Mouse (Mus musculus): Measurements from ENCODE around the gene Eif2b4. TPM values are rescaled to one million over a fixed set of nuclear protein-coding genes. Genes with fewer than 3 reads are reported as not detected.

Gene Eif2b4
- polyA plus RNA-seq, 1 experiment from 2014 or later, result 85.4 TPM

Other genes starting within 250 kb of the Eif2b4 start
- gene Cgref1, start 247.8 kb downstream of the Eif2b4 start, polyA plus RNA-seq (2016; fragmentation: Nextera tagmentation; extraction: Ambion mirVana), result 4.8 and 5.0 TPM in 2 replicates
- gene Preb, start 233.1 kb downstream of the Eif2b4 start, polyA plus RNA-seq (2016; fragmentation: Nextera tagmentation; extraction: Ambion mirVana), result 141 and 142 TPM in 2 replicates
- gene Tcf23, start 224.8 kb downstream of the Eif2b4 start, polyA plus RNA-seq (2016; fragmentation: Nextera tagmentation; extraction: Ambion mirVana), result not detected in 2 replicates
- gene Atraid, start 145.1 kb downstream of the Eif2b4 start, polyA plus RNA-seq (2016; fragmentation: Nextera tagmentation; extraction: Ambion mirVana), result 71.5 and 74.8 TPM in 2 replicates
- gene Slc5a6, start 144.5 kb downstream of the Eif2b4 start, polyA plus RNA-seq (2016; fragmentation: Nextera tagmentation; extraction: Ambion mirVana), result 10.7 and 12.7 TPM in 2 replicates
- gene Cad, start 138.7 kb downstream of the Eif2b4 start, polyA plus RNA-seq (2016; fragmentation: Nextera tagmentation; extraction: Ambion mirVana), result 76.4 and 79.3 TPM in 2 replicates
- gene Dnajc5g, start 87.1 kb downstream of the Eif2b4 start, polyA plus RNA-seq (2016; fragmentation: Nextera tagmentation; extraction: Ambion mirVana), result not detected in 2 replicates
- gene Slc30a3, start 85.2 kb downstream of the Eif2b4 start, polyA plus RNA-seq (2016; fragmentation: Nextera tagmentation; extraction: Ambion mirVana), result 0.32 and 0.39 TPM in 2 replicates
- gene Trim54, start 76.7 kb downstream of the Eif2b4 start, polyA plus RNA-seq (2016; fragmentation: Nextera tagmentation; extraction: Ambion mirVana), result 0.11 TPM in 1 of 2 replicates, not detected in the other
- gene Ucn, start 54.6 kb downstream of the Eif2b4 start, polyA plus RNA-seq (2016; fragmentation: Nextera tagmentation; extraction: Ambion mirVana), result not detected in 2 replicates
- 60.4 and 63.8 TPM in 2 replicates for gene Mpv17, start 39.2 kb downstream of the Eif2b4 start, polyA plus RNA-seq (2016; fragmentation: Nextera tagmentation; extraction: Ambion mirVana)
- gene Gm29609, start 13.5 kb downstream of the Eif2b4 start, polyA plus RNA-seq (2016; fragmentation: Nextera tagmentation; extraction: Ambion mirVana), result 1.4 and 1.6 TPM in 2 replicates
- gene Gtf3c2, start 13.3 kb downstream of the Eif2b4 start, polyA plus RNA-seq (2016; fragmentation: Nextera tagmentation; extraction: Ambion mirVana), result 132 and 136 TPM in 2 replicates
- gene Snx17, start 203 bp downstream of the Eif2b4 start, polyA plus RNA-seq (2016; fragmentation: Nextera tagmentation; extraction: Ambion mirVana), result 132 and 133 TPM in 2 replicates
- 8.5 and 9.0 TPM in 2 replicates for gene Zfp513, start 8.9 kb upstream of the Eif2b4 start, polyA plus RNA-seq (2016; fragmentation: Nextera tagmentation; extraction: Ambion mirVana)
- gene Ppm1g, start 27.3 kb upstream of the Eif2b4 start, polyA plus RNA-seq (2016; fragmentation: Nextera tagmentation; extraction: Ambion mirVana), result 218 TPM in 2 replicates
- 136 and 143 TPM in 2 replicates for gene Nrbp1, start 47.4 kb upstream of the Eif2b4 start, polyA plus RNA-seq (2016; fragmentation: Nextera tagmentation; extraction: Ambion mirVana)
- 0.29 and 0.31 TPM in 2 replicates for gene Gm9970, start 47.8 kb upstream of the Eif2b4 start, polyA plus RNA-seq (2016; fragmentation: Nextera tagmentation; extraction: Ambion mirVana)
- 5.9 and 8.6 TPM in 2 replicates for gene Krtcap3, start 58.3 kb upstream of the Eif2b4 start, polyA plus RNA-seq (2016; fragmentation: Nextera tagmentation; extraction: Ambion mirVana)
- 37.1 and 37.2 TPM in 2 replicates for gene Ift172, start 97.7 kb upstream of the Eif2b4 start, polyA plus RNA-seq (2016; fragmentation: Nextera tagmentation; extraction: Ambion mirVana)
- gene Fndc4, start 102.7 kb upstream of the Eif2b4 start, polyA plus RNA-seq (2016; fragmentation: Nextera tagmentation; extraction: Ambion mirVana), result 46.6 and 48.7 TPM in 2 replicates
- gene Gckr, start 104.0 kb upstream of the Eif2b4 start, polyA plus RNA-seq (2016; fragmentation: Nextera tagmentation; extraction: Ambion mirVana), result 0.30 and 0.37 TPM in 2 replicates